Mouse (Mus musculus) lung, postnatal 10 days (tissue): Measurements from ENCODE around the gene Pomp.

Source experiments
- DNase-seq: peaks from one replicate; pipeline ENCODE4 v3.0.0; 2021

Gene Pomp

DNA sequence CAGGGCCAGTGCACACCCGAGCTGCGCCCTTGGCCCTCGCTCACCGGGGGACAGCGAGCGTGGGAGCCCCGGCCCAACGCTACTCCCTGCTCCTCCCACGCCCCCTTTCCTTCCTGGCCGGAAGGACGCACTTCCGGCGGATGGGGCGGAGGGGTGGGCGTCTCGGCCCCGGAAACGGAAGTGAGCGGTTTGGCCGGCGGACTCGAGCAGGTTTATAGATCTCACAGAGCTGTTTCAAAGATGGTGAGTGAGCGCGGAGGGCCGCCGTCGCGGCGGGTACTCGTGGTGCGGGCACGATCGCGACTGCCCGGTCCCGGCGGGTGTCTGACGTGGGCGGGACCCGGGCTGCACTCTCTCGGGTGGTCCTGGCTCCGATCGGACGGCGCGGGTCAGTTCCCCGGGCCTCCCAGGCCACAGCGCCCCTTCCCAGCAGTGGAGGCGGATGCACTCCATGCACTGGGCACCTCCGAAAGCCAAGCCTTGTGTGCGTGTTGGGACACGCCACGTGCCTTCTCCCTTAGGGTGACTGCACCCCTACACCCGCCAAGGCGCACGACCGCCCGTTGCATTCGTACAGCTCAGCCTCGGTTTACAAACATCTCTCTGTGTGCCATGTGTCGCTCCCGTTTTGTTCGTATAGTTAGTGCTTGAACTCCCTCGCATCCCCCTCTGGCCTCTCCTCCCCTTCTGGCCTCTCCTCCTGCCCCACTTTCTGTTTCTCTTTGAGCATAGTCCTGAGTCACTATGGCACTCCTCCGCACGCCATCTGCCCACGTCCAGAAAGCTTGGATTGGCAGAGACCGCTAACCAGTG lies at the start of gene Pomp:
TSS of gene Pomp (plus strand) at position 13 of the 813 bp plus-strand sequence.
- peak; percentile 94 for DNase-seq

GRCm38 (mm10) chr5:147812255-147813040 lies 47.8 kb upstream of the Pomp start:
- DNase-seq: peak; percentile 41

DNA sequence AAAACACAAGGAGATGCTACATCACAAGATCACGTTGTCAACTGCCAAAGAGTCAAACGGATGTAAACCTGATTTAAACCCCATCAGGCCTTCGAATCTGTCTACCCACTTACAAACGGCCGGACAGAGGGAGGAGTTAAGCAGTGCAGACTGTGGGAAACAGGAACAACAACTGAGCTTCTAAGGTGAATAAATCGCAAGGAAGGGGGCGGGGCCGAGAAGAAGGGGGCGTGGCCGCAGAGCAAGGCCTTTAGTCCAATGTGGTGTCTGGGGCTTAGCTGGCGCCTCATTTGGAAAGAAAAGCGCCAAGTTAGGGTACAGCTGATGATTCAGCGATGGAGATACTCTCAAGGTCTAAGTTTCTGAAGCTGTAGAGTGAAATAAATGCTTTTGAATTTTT lies 45.3 kb upstream of the Pomp start:
- no peak for DNase-seq

GRCm38 (mm10) chr5:147815592-147815991 lies 44.7 kb upstream of the Pomp start:
- no peak for DNase-seq

DNA sequence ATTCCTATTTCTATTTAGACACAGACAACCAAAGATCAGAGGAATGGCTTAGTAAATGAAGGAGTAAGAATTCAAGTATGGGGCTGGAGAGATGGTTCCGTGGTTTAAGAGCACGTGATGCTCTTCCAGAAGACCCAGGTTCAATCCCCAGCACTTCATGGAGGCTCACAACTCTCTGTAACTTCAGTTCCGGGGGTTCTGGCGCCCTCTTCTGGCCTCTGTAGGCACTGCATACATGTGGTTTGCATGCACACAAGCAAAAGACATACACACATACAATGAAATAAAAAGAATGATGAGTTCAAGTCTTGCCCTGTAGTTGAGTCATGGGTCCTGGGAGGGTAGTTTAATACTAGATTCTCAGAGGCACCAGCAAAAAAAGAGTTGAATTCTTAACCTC lies 43.8 kb upstream of the Pomp start:
- DNase-seq: no peak

GRCm38 (mm10) chr5:147817747-147818496 lies 42.3 kb upstream of the Pomp start:
- DNase-seq: no peak

- no peak for DNase-seq
These were observed 41.4 kb upstream of the Pomp start for GRCm38 (mm10) chr5:147818866-147819265.

- no peak for DNase-seq
These were observed 40.4 kb upstream of the Pomp start for GRCm38 (mm10) chr5:147819895-147820294.

DNA sequence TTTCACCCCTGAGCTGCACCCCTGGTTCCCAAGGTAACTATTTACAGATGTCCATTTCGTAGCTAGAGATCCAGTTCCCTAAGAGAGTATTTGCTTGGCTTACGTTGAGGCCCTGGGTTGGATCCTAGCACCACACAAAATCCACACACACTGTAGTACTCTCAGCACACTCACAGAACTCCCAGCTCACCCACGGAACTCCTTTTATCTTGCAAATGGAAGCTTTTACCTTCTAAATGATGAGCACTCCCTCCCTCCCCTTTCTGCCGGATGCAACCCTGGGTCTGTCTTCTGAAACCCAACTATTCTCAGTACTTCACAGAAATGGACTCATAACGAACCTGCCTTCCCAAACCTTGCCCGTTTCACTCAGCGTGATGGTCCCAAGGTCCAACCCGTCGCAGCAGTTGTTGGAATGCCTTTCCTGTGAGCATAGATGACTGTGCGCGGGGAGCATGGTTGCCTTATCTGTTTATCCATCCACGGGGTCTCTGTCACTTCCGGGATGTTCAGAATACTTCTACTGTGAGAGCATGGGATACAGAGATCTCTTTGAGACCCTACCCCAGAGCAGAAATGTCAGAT lies 36.1 kb upstream of the Pomp start:
- no peak for DNase-seq

GRCm38 (mm10) chr5:147825375-147825969 lies 34.8 kb upstream of the Pomp start:
- DNase-seq: peak; percentile 27

- DNase-seq: peak; percentile 39
These were observed 34.2 kb upstream of the Pomp start for GRCm38 (mm10) chr5:147826091-147826490.

- no peak for DNase-seq
These were observed 33.7 kb upstream of the Pomp start for GRCm38 (mm10) chr5:147826546-147826945.

DNA sequence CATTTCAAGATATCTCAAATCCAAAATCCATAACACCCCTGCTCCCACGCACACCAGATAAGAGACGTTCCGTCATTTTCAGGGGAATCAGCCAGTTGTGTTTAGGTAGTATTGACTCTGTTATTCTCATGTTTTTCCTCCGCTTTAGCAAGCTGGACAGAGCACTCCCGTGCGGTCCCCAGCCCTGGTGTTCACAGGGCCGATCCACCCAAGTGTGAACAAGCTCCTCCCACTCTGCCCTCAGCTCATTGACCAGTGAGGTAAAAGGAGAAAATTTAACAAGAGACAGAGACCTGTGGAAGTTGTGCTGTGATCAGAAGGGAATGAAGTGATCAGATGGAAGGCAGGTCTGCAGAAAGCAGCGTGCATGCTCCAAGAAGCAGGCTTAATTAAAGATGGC lies 31.4 kb upstream of the Pomp start:
- DNase-seq: no peak

DNA sequence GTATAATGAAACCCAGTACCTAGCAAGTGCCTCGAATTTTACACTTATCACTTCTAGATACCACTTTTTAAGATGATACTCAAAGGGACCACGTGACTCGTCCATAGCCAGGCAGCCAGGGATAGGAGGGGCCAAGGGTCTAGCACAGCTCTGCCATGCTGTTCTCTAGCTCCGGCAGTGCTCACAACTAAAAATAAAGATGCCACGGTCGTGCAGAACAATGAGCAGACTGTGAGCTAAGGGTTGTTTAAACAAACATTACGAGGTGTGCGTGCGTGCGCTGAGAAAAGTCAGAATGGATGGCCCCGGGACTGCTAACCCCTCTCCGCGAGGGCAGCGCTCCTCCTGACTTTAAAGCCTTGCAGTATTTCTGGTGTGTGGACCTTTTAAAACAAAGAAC lies 27.4 kb upstream of the Pomp start:
- DNase-seq: peak; percentile 31

DNA sequence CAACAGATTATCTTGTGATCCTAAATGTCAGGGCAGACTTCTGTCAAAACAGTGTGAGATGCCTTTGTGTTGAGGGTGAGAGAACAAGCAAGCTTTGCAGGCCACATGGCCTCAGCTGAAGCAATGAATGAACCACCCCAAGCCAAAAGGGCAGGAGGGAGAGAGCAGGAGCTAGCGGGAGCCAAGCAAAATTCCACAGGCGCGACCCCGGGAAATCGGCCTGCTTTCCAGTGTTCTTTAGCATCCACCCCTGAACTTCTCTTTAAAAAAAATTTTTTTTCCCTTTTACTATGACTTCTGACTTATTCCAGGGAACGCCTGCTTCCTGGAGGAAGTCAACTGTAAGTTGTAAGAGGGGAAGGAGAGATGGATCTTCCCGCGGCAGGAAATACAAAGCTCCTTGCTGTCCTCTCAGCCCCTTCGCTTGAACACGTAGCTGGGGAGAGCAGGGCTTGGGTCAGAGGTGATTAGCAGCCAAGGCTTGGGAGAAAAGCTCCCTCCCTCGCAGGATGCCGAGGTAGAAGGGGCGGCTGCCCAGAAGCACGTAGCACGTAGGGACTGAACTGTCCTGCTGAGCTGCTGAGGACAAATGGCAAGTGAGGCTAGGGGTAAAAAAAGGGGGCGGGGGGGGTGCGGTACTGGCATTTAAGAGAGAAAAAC lies 25.3 kb upstream of the Pomp start:
- no peak for DNase-seq

DNA sequence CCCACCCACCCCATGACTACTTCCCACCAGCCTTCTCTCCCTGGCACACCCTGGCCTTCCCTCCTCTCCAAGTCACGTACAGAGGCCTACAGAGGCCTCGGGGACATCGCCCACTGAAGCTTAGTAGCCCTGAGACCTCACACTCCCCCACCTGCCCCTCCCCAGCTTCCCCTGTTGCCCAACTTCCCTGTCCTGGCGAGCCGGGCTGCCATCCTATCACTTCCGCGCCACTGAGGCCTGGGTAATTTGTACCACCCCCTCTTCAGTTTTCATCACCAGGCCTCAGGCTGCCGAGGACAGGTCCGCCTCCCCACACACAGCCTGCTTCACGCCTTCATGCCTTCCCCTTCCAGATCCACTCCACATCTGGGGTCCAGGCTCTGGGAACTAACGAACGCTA lies 20.8 kb upstream of the Pomp start:
- DNase-seq: no peak

GRCm38 (mm10) chr5:147843340-147843739 lies 16.9 kb upstream of the Pomp start:
- no peak for DNase-seq

- DNase-seq: no peak
These were observed 14.9 kb upstream of the Pomp start for GRCm38 (mm10) chr5:147845319-147845718.

- DNase-seq: no peak
These were observed 12.9 kb upstream of the Pomp start for GRCm38 (mm10) chr5:147847361-147847760.

- peak; percentile 78 for DNase-seq
These were observed 11.9 kb upstream of the Pomp start for GRCm38 (mm10) chr5:147848164-147848863.

DNA sequence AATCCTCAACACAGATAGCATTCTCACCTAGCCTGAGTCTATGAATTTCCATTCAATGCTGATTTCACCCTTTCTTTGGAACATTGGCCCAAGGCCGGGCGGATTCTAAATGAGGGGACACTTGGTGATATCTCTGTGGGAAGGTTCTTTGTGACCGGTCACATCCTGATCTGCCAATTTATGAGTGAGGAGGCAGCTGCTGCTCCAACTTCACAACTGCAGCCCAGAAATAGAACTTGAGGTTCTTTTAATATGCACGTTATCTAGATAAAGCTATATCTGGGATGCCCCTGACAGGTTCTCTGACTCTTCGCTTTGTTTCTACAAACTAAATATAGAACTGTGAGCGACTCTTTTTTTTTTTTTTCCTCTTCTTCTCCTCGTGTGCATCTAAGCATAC lies 10.1 kb upstream of the Pomp start:
- no peak for DNase-seq

DNA sequence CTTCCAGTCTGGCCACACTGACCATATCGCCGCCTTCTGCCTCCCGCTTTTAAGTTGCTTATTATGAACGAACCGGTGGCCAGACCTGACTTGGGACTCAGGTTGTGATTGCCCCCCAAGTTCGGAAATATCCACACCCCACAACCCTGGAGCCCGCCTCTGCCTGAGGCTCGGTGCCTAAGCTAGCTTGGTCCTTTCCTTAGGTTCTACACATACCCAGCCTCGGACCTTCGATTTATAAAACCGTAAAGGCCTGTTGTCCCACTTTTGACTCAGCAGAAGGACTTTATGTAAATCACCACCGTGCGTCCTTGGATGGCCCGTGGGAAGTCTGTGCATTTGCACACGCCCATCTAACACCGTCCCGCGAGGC lies 199 bp upstream of the Pomp start:
- DNase-seq: no peak
